Mouse (Mus musculus): Measurements from ENCODE around the gene Snap29.

GRCm38 (mm10) chr16:17466875-17467663 is 61.3 kb downstream of the Snap29 start:
- TF ChIP-seq CTCF (IDR thresholded peaks at IDR 0.05; ENCODE audit: control insufficient read depth, insufficient read depth, insufficient read length) (no peak), USF1 (IDR thresholded peaks at IDR 0.05; ENCODE audit: low read depth) (no peak), MAX (IDR thresholded peaks at IDR 0.05) (no peak), MYOG (IDR thresholded peaks at IDR 0.05; ENCODE audit: control insufficient read depth, extremely low read depth, insufficient read length) (no peak), CEBPB (IDR thresholded peaks at IDR 0.05; ENCODE audit: low read depth) (no peak)

Data from C2C12 (cell line).